Mouse (Mus musculus) lung, postnatal 0 days (tissue): ENCODE results near the gene Krtap28-13.

ENCODE experiments used
- CTCF ChIP-seq: IDR thresholded peaks from 2 replicates; pipeline ENCODE4 v1.5.1; 2016; ENCODE audit warnings: antibody characterized with exemption, mild to moderate bottlenecking
- EP300 ChIP-seq: IDR thresholded peaks from 2 replicates; pipeline ENCODE4 v1.6.1; 2016; ENCODE audit warnings: antibody characterized with exemption, mild to moderate bottlenecking, control low read depth

DNA sequence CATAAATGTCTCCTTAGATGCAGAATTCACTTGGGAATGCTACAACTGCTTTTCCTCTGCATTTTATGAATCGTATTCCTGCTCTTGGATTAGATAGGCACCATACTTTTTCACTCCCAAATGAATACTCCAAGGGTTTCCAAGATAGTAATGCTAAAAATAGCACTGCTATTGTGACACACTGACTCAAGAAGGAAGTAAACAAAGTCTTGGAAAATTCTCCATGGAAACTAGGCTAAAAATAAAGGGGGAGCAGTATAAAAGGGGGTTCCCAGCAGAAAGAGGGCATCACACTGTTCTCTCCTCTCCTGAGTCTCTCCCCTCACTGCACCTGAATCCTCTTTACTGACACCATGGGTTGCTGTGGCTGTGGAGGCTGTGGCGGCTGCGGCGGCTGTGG is at the start of gene Krtap28-13:
- TF ChIP-seq CTCF = no peak
- TF ChIP-seq EP300 = no peak
